Mouse (Mus musculus): Measurements from ENCODE around the gene Itih3. TPM values are rescaled to one million over a fixed set of nuclear protein-coding genes. Genes with fewer than 3 reads are reported as not detected.

Itih3 gene
- 37.4 and 49.1 TPM in 2 replicates for polyA plus RNA-seq (2015; fragmentation: Nextera tagmentation; extraction: Ambion mirVana)

GRCm38 (mm10) chr14:30923375-30924105 is at the start of gene Itih3:
Itih3 (minus strand) TSS chr14:30923760.

GRCm38 (mm10) chr14:30951154-30951825 is 27.7 kb upstream of the Itih3 start, which contains the start of gene Nek4:
Nek4 (plus strand) TSS chr14:30951377.

GRCm38 (mm10) chr14:30943038-30943437 is 19.5 kb upstream of the Itih3 start, which contains the start of gene Itih1:
Itih1 (minus strand) TSS chr14:30943289.

DNA sequence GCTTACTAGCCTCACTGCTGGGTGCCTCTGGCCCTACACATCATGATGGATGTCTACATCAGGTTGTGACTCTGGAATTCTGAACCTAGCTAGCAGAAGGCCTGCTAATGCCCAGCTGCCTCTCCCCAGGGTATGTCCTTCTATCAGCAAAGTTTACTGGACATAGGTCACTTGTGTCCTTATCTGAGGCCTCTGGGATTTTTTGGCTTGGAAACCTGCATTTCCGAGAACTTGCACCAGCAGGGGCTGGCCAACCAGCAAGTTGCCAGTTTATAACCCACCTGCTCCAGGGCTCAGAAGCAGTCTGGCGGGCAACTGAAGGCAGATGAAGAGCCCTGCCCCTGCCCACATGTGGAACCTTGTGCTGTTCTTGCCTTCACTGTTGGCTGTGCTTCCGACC is 37.4 kb downstream of the Itih3 start, which contains the start of gene Itih4:
Itih4 (plus strand) TSS at position 273 of the 400 bp plus-strand sequence.

DNA sequence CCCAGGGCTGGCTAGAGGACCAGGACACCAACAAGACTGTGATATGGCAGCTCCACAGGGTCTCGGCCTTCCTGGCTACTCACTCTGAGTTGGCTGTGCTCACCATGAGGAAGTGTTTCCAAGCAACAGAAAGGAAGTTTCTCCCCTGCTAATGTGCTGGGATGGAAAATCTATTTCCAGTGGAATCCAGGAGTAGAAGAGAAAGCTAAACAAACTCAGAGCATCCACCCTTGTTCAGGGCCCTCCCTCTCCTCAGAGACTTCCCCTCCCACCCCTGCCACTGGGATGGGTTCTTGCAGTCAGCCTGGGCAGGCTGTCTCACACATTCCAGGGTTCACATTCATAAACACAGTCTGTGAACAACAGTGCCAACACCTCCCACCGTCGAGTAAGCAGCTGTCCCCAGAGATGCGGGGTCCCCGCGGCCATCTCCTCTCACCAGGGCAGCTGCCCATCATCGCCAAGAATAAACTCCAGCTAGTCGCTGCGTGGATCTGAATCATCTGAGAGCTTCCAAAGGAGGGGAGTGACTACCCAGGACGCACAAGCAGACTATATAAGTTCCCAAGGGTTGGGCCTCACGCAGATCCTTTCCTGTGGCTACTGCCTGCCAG is 44.5 kb downstream of the Itih3 start, which contains the start of gene Mustn1:
Mustn1 (plus strand) TSS at position 243 of the 614 bp plus-strand sequence.

Other genes with a start within 250 kb of the Itih3 start
- 6.5 and 9.1 TPM in 2 replicates for gene Sfmbt1, start 208.9 kb downstream of the Itih3 start, polyA plus RNA-seq (2015; fragmentation: Nextera tagmentation; extraction: Ambion mirVana)
- 13.4 and 14.1 TPM in 2 replicates for gene Tmem110, start 98.2 kb downstream of the Itih3 start, polyA plus RNA-seq (2015; fragmentation: Nextera tagmentation; extraction: Ambion mirVana)
- gene Mustn1, start 44.6 kb downstream of the Itih3 start, polyA plus RNA-seq (2015; fragmentation: Nextera tagmentation; extraction: Ambion mirVana) = 10.4 and 11.5 TPM in 2 replicates
- gene Itih4, start 37.3 kb downstream of the Itih3 start, polyA plus RNA-seq (2015; fragmentation: Nextera tagmentation; extraction: Ambion mirVana) = 12.1 and 20.6 TPM in 2 replicates
- 4.4 and 5.1 TPM in 2 replicates for gene Itih1, start 19.5 kb upstream of the Itih3 start, polyA plus RNA-seq (2015; fragmentation: Nextera tagmentation; extraction: Ambion mirVana)
- 6.0 and 8.5 TPM in 2 replicates for gene Nek4, start 27.6 kb upstream of the Itih3 start, polyA plus RNA-seq (2015; fragmentation: Nextera tagmentation; extraction: Ambion mirVana)
- gene Glt8d1, start 77.6 kb upstream of the Itih3 start, polyA plus RNA-seq (2015; fragmentation: Nextera tagmentation; extraction: Ambion mirVana) = 83.1 and 91.9 TPM in 2 replicates
- 938 and 1,152 TPM in 2 replicates for gene Spcs1, start 77.9 kb upstream of the Itih3 start, polyA plus RNA-seq (2015; fragmentation: Nextera tagmentation; extraction: Ambion mirVana)
- gene Pbrm1, start 95.4 kb upstream of the Itih3 start, polyA plus RNA-seq (2015; fragmentation: Nextera tagmentation; extraction: Ambion mirVana) = 55.7 and 64.4 TPM in 2 replicates
- gene Gnl3, start 95.4 kb upstream of the Itih3 start, polyA plus RNA-seq (2015; fragmentation: Nextera tagmentation; extraction: Ambion mirVana) = 44.1 and 67.6 TPM in 2 replicates
- 228 and 387 TPM in 2 replicates for gene Smim4, start 205.2 kb upstream of the Itih3 start, polyA plus RNA-seq (2015; fragmentation: Nextera tagmentation; extraction: Ambion mirVana)
- 91.1 and 124 TPM in 2 replicates for gene Nt5dc2, start 207.3 kb upstream of the Itih3 start, polyA plus RNA-seq (2015; fragmentation: Nextera tagmentation; extraction: Ambion mirVana)
- 33.5 and 39.1 TPM in 2 replicates for gene Stab1, start 244.9 kb upstream of the Itih3 start, polyA plus RNA-seq (2015; fragmentation: Nextera tagmentation; extraction: Ambion mirVana)